Mouse (Mus musculus): Measurements from ENCODE around the gene Slc10a7.

DNA sequence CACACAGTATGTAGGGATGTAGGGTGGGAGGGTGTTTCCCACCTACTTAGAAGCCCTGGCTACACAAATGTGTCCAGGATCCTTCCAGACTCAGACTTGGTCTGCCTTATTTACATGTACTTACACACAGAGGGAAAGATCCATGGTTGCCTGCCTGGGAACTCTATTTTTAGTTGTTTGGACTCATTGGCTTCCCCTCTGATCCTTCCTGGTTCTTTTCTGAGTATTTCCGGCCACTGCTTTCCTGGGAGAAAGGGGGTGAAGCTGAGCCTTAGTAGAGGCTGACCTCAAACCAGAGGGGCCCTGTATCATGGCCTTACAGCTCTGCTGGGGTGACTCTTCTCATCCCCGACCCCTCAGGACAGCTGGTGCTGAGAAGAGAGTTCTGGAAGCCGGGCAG lies 232.3 kb downstream of the Slc10a7 start:
- TF ChIP-seq TCF12 (IDR thresholded peaks at IDR 0.05; ENCODE audit: low read depth, low read length): no peak
- no peak for TF ChIP-seq EP300 (IDR thresholded peaks at IDR 0.05; ENCODE audit: low read depth in 1 of 2, low read length in 2 of 2)
- no peak for TF ChIP-seq POLR2A (IDR thresholded peaks at IDR 0.05; ENCODE audit: control insufficient read depth in 1 of 2, insufficient read depth in 1 of 2, low read depth in 1 of 2, low read length in 2 of 2, poor library complexity in 1 of 2)
- no peak; a peak in 1 of 6 replicates for TF ChIP-seq CTCF (IDR thresholded peaks at IDR 0.05 in 2 of 3, conservative IDR thresholded peaks at IDR 0.05 in 1 of 3; ENCODE audit: control insufficient read depth in 1 of 3, insufficient read depth in 1 of 3, low read depth in 2 of 3, low read length in 3 of 3, poor library complexity in 1 of 3, severe bottlenecking in 1 of 3)
- TF ChIP-seq MYC (IDR thresholded peaks at IDR 0.05; ENCODE audit: low read depth, low read length): no peak
- no peak for TF ChIP-seq SMC3 (IDR thresholded peaks at IDR 0.05; ENCODE audit: low read depth, low read length)
- no peak for TF ChIP-seq ZMIZ1 (IDR thresholded peaks at IDR 0.05; ENCODE audit: low read depth, low read length)
- TF ChIP-seq GATA1 (IDR thresholded peaks at IDR 0.05; ENCODE audit: low read depth, low read length): no peak

Data from MEL (cell line).